Mouse (Mus musculus): ENCODE results near the gene Cbx5.
"Not testable (repeated sequence)": the region's sequence is repeated elsewhere in the genome, so short reads cannot be mapped to it uniquely, and the experiment has no call there.

The Cbx5 gene

DNA sequence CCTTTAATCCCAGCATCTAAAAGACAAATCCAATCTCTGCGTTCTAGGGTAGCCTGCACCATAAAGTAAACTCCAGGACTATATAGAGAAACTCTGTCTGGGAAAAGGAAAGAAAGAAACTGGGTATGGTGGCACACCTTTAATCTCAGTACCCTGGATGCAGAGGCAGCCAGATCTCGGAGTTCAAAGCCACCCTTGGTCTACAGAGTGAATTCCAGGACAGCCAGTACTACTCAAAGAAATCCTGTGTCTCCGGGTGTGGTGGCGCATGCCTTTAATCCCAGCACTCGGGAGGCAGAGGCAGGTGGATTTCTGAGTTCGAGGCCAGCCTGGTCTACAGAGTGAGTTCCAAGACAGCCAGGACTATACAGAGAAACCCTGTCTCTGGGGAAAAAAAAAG, 9.9 kb upstream of the Cbx5 start:
- DNase-seq, result not testable (repeated sequence)

DNA sequence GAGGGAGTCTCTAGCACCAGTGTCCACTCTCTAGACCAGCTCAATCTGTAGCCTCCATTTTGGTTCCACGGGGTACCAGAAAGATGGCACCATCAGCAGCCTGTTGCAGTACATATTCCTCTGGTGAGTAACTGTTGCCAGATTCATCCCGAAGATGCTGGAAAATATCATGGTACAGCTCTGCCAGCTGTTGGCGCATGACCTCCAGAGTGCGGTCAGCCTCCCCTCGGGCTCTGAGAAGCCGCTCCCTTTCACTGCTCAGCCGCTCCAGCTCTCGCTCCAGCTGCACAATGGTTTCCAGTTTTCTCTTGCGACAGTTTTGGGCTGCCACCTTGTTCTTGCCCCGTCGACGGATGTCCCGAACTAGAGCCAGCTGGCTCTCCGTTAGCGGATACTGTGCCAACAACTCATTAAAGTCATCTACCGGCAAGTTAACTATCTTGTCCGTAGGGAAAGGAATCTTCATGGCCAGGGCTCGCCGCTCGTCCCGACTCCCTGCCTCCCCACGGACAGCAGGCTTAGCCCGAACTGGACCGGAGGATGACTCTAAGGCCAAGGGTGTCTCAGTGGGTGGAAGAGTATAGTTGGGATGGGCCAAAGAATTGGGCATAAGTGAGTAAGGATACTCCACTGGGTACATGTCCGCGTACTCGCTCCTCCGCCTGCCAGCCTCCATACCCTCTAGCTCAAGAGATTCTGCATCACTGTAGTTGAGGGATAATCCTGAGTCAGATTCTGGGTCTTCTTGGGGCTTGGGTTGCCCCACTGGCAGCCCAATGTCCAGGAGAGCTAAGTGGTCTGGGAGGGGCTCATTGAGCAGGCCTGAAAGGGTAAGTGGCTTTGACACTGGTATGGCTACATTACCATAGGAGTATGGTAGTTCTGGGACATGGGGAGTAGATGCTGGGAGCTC, 9.0 kb upstream of the Cbx5 start:
- no peak for DNase-seq

DNA sequence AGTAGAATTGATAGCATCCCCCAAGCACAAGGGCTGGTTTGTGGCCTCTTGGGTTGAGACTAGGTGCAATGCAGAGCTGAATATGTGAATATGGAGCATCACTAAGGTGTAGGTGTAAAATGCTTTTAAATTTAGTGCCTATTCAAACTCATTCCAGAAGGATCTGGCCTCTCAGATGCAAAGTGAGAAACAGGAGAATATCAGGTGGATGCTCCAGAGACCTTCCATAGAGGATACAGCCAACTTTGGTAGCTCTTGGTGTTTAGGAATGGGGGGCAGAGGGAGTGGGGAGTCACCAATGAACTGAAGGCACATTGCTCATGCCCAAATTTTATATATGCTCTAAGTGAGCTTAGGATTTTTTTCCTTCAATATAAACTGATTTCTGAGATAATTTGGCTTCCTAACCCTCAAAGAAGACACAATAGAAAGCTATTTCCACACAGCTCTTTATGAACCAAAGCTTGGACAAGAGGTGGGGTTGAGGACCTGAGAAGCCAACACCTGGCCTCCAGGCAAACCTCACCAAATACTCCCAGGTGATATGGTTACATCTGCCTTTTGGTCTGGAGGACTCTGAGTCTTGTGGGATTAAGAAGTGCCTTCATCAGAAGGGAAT, 8.3 kb upstream of the Cbx5 start:
- DNase-seq, result no peak

DNA sequence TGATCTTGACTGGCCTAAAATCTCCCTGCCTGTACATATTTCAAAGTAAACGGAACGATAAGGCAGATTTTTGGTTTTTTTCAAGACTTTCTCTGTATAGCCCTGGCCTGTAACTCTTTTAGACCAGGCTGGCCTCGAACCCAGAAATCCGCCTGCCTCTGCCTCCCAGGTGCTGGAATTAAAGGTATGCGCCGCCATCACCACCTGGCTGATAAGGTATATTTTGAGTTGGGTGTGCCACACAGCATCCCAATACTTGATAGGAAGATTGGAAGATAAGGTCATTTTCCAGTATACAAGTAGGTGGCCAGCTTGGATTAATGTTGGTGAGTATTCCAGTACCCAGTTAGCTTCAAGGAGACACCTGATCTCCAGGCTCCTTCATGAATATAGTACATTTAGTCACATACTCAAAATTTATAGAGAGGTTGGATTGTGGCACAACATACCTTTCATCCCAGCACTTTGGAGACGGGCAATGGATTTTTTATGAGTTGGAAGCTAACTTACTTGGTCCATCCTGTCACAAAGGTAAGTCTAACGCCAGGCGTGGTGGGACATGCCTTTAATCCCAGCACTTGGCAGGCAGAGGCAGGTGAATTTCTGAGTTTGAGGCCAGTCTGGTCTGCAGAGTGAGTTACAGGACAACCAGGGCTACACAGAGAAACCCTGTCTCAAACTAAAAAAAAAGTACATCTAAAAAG, 7.6 kb upstream of the Cbx5 start:
- DNase-seq, result no peak

DNA sequence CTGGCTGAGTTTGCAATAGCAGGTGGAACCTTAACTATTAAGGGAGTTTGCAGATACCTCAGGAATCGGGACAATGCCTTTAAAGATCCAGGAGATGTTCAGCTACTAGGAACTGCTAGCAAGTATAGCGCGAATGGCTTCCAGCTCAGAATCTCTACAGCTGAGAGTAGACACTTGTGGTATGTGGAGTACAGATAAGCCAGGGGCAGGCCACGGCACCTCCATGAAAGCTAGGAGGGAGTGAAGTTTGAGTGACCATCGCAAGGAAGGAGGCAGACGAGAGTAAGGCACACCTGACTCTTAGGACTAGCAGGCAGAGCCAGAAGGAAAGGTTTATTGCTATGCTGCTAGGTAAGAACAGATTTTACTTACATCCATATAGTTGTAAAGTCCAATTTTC, 6.0 kb upstream of the Cbx5 start:
- DNase-seq, result no peak

DNA sequence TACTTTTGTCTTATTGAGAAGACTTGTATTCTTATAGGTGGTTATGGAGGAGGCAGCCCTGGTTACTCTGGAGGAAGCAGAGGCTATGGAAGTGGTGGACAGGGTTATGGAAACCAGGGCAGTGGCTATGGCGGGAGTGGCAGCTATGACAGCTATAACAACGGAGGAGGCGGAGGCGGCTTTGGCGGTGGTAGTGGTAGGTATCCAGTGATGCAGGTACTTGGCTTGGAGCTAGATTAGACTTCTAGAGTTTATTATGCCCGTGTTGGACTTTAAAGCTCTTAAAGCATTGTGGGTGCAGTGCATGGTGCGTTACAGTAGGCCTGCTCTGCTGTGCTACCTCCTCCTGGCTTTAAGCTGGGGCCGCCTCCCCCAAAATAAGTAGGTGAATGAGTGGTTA, 3.3 kb upstream of the Cbx5 start:
- DNase-seq, result no peak

DNA sequence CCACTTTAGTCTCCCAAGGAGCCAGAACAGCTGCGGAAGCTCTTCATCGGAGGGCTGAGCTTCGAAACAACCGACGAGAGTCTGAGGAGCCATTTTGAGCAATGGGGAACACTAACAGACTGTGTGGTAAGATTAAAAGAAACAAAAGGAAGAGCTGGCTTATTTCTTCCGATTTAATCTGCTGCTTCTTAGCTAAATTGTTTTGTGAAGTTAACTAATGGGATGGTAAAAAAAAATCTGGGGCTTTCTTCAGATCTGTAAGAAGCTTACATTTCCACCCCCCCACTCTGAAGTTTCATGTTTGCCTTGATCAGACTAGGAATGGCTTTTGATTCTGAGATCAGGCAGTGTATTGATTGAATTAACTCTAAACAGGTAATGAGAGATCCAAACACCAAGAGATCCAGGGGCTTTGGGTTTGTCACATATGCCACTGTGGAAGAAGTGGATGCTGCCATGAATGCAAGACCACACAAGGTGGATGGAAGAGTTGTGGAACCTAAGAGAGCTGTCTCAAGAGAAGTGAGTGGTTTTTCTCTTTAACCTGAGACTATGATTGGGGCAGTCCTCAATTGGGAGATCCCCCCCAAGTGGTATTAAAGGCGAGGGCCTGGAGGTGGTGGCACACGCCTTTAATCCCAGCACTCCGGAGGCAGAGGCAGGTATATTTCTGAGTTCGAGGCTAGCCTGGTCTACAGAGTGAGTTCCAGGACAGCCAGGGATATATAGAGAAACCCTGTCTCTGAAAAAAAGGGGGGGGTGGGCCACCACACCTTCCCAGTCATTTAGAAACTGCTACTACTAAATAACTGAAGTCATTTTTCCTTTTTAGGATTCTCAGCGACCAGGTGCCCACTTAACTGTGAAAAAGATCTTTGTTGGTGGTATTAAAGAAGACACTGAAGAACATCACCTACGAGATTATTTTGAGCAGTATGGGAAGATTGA, 1.7 kb upstream of the Cbx5 start:
- DNase-seq, result peak; percentile 38

DNA sequence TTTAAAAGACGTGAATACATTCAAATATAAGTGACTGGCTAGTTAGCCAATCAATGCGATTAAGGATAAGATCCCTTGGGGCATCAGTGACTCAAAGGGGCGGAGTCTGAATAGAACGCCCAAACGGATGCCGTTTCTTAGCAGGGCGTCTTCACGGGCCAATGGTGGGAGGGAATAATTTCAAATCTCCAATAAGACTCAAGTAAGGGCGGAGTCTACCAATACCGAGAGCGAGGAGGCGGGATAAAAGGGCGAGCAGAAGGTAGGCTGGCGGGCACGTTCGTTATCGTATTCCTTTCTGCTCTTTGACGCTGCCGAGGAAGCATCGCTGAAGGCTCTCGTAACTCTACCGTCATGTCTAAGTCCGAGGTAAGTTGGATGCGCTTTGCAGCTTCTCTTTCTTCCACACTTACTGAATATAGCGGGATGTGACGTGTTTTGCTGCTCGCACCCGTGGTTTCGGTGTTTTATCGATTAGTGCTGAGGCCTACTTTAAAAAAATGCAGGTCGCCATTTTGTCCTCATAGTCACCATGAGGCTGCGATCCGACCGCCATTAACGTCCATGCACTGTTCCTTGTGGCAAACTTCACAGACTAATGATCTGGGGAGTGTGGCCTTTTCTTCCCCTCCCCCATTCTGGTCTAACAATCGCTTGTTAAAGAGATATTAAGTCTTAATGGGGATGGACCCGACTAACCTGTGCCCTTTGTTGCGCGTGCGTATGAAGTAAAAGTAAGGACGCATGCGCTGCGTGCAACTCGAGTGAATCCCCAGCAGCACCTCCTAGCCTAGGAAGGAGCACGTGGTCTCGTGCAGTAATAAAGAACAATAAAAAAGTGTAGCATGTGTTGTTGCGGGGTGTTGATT, 778 bp upstream of the Cbx5 start, which contains the start of gene Hnrnpa1:
Hnrnpa1 (plus strand) TSS at position 273 of the 869 bp plus-strand sequence.
- DNase-seq, result peak; percentile 98

DNA sequence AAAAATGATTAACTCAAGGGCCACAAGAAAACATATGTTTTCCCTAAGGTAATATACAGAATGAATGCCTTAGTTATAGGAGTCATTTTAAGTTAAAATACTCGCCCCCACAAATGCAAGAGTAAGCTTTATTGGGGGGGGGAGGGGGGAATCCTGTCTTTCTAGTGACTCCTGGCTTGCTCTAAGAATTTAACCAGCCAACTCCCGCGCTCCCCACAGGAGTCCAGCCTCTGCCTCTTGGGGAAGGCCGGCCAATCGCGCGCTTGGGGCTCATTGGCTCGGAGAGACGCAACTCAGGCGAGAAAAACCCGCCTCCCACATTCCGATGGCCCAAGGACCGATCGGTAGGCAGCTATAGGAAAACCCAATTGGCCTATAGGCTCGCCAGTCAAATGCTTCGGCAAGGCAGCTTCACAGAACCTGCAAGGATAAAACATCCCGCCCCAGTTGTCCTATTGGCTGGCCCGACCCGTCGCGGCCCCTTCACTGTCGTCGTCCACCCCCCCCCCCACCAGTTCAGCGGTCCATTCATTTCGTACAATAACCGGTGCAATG, 409 bp downstream of the Cbx5 start:
- peak; percentile 98 for DNase-seq

DNA sequence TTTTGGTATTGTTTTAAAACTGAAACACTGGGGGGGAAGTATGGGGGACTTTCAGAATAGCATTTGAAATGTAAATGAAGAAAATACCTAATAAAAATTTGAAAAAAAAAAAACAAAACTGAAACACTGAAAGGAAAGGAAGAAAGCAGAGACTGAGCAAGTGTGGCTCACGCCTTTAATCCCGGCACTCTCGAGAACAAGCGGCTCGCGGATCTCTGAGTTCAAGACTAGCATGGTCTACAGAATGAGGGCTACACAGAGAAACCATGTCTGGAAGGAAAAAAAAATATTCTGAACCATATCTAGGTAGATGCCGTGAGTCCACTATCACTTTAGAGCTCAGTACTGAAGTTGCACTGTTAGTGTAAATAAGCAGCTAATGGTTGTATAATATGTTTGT, 2.3 kb downstream of the Cbx5 start:
- DNase-seq, result no peak

DNA sequence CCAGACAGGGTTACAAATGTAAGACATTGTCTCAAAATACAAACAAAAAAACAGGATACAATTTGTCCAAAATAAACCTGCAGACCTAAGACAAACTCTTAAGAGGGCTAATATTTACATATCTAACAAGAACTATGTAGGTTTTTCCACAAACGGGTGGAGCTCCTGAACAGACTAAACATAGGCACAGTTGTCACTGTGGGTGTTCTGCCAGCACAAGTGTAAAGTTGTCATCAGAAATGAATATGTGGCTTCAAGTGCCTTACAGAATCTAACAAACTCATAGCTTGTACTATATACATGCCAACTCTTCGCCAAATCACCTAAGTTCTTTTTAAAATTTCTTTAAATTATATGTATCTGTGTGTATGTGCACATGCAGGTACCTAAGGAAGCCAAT, 6.5 kb downstream of the Cbx5 start:
- DNase-seq, result no peak

DNA sequence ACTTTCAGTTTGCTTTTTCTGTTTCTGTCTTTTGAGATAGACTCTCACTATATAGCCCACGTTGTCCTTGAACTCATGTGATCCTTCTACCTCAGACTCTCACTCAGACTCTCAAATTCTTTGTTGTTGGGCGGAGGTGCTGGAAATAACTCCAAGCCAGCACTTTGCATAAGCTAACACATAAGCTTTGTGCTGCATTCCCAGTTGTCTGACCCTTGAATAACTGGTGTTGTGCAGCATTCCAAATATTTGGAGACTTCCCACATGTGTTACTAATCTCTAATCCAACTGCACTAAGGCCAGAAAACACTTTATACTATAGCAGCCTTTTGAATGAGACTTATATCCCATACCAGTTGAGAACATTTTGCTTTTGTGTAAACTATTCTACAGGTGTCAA, 10.7 kb downstream of the Cbx5 start:
- DNase-seq, result no peak

DNA sequence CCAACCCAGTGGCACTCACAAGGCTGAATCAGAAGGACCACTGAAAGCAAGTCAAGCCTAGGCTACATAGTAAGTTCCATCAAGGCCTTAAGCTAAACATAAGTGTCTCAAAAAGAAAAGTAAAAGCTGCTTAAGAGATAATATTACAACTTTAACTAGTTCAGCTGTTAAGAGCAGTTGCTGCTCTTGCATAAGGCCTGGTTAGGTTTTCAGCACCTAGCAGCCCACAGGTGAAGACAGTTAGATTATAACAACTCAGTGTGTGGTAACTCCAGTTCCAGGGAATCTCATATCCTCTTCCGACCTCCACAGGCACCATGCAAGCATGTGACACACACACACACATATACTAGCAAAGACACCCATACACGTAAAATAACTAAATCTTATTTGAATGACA, 12.0 kb downstream of the Cbx5 start:
- DNase-seq, result no peak

DNA sequence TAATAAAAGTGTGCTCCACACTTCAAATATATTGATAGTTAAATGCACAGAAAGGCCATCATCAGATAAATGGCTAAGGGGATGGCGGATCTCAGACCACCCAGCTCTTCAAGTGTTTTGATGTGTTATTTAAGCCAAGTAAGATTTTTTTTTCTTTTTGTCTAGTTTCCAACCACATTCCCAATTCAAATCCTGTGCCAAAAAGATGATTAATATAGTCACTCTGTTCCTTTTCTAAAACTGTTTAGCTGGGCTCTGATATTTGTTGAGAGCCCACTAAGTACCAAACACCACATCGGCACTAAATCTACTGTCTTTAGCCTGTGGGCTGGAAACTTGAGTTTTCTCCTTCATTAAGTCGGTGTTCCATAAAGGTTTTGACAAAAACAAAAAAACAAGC, 12.6 kb downstream of the Cbx5 start:
- no peak for DNase-seq

DNA sequence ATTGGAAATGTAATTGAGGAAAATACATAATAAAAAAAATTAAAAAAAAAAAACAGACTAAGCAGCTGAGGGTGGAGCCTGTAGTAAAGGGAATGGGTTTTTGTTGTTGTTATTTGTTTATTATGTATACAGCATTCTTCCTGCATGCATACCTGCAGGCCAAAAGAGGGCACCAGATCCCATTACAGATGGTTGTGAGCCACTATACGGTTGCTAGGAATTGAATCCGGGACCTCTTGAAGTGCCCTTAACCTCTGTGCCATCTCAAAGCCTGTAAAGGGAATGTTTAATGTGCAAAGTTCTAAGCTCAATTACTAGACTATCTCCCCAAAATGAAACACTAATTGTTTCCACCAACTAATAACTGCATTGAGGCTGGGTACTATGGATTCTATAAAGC, 15.5 kb downstream of the Cbx5 start:
- DNase-seq, result no peak

DNA sequence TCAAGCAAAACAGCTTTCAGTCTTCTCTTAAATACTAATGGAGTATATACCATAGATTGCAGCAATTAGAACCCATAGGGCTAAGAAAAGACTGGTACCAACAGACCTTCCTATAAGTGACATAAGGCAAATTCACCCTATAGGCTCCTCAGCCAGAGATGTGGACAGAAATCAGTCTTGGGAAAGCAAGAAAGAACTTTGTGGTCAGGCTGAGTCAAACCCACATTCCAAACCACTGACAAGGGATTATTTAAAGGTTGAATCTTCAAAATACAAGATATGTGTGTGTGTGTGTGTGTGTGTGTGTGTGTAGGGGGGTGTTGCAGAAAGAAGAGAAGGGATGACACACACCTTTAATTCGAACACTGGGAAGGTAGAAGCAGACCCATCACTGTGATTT, 18.2 kb downstream of the Cbx5 start:
- DNase-seq, result no peak

DNA sequence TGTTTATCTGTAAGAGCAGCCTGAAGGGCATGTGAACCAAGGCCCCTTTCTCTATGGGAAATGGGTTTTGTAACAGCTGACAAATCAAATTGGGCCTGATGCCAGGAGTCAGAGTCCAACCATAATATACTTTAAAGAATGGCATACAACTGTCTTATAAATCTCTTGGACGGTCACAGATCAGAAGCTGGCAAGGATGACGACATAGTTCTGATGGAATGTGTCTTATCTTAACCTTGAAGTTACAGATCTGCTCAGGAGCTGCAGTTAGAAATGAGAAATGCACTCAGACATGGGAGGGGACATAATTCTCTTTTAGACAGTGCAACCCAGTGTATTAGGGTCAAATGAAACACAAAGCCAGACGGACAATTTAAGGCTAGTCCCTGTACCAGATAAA, 18.8 kb downstream of the Cbx5 start:
- no peak for DNase-seq

DNA sequence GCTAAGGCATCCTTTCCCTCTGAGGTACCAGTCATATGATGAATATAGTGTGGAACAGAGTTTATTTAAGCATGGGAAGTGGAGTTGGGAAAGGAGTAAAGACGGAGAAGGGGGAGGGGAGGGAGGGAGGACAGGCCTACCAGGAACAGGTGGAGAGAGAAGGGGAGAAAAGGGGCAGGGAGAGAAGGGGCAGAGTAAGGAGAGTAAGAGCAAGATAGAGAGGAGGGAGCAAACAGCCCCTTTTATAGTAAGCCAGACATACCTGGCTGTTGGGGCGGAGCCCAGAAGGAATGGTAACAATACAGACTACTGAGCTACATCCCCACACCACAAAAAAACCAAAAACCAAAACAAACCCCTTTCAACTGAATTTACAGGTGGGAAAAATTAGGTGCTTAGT, 23.6 kb downstream of the Cbx5 start:
- DNase-seq, result no peak

DNA sequence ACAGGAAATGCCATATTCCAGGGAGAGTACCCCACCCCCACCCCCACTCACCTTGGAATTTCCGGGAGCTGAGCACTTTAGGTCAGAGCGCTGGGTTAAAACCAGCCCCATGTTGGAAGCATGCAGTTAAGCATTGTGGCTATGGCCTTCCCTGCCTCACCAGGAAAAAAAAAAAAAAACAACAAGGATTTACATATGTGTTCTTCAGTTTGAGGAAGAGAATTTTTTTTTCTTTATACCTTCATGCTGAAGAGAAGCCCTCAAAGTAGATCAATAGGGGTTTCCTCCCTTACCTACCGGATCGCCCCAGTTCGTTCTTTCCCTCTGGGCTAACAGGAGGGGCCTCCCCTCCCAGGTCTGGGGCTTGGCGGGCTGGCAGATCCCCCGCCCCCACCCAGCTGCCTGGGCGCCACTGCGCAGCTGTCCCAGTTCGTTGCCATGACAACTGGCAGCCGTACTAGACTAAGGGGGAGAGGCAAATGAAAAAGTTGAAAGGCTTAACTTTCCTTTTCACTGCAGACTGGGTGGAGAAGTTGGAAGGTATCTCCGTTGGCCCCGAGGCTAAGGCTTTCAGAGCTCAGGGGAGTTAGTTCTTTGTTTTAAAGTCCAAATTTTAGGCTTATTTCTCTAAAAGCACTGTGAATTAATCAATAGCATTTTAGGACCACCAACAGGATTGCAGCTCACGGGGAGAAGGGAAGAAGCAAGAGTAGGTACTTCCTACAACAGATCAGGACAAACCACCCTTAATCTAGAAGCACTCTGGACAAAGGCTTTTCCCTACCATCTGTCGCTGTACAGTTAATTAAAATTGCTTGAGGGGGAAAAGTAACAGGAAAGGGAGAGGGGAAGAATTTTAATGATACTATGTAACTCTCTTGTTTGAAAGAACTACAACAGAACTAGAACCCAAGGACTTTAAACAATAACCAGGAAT, 24.4 kb downstream of the Cbx5 start:
- DNase-seq, result peak; percentile 56

DNA sequence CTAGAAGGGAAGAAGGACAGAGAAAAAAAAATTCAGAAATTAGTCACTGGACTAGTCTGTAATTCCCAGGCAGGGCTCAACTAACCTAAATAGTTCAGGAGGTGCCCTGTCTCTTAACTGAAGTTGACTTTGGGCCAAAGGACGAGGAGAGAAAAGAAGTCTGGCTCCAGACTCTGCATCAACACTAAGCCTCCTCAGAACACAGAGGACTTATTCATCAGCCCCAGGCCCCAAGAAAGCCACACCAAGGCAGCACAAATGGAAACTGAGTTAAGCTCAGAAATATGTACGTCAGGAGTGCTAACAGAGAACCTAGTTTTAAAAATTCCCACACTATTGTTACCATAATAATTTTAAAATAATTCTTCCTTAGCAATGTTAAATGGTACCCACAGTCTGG, 25.5 kb downstream of the Cbx5 start:
- no peak for DNase-seq
